Mouse (Mus musculus) heart, adult 11 months (tissue): ENCODE measurements at regions not wholly inside any gene's neighbourhood (a gene's known extent, or its start where the extent isn't known, plus 50 kb on each side); places are given as distances from the start of the nearest gene placed in this dataset.

Source experiments
- DNase-seq: peaks from one replicate; pipeline ENCODE4 v3.0.0; 2022

DNA sequence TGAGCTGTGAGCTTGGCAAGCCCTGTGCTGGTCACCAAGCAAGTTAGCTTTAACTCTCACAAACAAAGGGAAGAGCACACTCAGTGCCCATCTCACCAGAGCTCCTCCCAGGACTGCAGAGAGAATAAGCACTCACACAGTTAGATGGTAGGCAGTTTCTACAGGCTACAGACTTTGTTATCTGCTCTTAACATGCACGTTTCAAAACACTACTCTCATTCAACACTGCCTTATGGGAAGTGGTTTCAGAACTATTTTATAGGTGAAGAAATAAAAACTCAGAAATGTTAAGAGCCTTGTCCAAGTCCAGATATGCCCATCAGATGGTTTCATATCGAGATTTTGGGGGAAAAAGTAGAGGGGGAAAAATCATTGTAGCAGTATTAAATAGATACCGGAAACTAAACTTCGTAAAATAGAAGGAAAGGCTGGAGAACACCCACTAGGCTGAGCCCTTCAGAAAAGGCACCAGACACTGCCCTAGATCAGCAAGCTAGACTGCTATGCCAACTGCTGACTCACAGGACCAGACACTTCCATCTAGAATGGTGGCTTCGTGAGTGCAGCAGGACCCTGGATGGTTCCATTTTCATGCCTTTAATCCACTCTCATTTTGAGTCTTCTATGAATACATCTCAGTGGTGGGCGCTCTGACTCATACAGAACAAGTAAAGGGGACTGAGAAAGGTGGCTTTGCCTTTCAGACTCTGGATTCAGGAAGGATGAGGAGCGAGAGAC lies 51.3 kb upstream of the Serbp1 start:
- DNase-seq, result peak; percentile 29

- DNase-seq, result no peak
Observed at GRCm38 (mm10) chr6:67184662-67185061, 53.3 kb upstream of the Serbp1 start.

DNA sequence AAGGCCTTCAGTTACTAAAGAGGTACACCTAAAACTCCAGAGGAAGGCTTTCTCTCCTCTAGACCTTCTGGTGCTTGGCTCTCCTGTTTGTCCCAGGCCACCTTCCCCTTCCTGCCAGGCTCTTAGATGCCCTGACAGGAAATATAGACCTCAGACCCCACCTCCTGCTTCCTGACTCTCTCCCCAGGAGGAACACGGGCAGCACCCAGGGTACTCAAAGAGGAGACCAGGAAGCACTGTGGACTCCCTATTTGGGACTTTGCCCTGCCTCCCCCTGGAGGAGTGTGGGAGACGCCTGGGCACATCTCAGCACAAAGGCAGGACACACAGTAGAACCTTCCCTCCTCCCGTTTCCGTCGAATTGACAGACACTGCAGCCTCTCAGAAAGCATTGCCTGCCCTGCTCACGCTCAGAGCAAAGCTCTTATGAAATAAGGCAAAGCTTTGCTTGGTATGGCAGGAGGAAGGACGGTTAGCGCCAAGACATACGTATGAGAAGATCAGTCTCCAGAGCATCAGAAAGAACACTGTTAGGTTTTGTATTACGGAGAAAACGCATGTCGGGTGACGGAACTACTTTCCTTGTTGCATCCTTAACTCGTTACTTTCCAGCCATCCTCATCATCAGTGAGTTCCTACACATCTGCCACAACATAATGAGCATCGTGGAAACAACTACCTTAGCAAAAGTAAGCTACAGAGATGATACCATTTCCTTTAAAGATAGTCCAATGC lies 54.3 kb upstream of the Serbp1 start:
- peak; percentile 45 for DNase-seq

DNA sequence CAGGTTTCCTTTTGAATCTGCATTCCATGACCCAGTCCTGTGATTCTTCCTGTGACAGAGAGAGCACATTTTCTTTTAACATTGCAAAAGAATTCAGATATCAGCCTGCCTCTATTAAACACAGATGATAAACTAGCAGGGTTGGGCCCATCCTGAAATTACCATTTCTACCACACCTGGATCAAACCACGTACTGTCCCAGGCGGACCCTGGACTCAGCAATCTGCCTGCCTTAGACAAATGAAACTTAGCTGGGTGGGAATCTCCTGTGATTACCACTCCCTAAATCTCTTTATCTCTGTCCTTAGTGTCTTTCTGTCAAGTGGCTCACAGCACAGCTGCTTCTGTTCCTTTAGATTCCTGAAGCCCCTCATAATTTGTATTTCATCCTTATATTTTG lies 55.5 kb upstream of the Serbp1 start:
- peak; percentile 28 for DNase-seq

GRCm38 (mm10) chr6:67181459-67181858 lies 56.5 kb upstream of the Serbp1 start:
- no peak for DNase-seq

DNA sequence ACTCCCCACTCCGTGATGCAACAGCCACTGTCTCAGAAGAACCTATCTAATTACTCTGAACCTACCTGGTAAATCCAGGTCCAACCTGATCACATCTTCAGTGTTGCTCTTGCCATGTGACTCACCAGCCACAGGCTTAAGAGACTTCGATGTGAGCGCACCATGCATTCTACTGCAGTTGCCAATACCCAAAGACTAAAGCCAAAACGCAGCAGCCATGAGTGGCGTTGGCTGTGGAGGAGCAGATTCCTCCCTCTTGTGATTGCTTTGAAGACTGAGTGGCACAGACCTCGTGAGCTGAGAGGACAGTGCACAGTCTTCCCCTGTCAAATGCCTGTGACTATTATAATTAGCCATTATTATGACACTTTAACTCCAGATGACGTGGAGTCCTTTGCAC lies 58.6 kb upstream of the Serbp1 start:
- no peak for DNase-seq

DNA sequence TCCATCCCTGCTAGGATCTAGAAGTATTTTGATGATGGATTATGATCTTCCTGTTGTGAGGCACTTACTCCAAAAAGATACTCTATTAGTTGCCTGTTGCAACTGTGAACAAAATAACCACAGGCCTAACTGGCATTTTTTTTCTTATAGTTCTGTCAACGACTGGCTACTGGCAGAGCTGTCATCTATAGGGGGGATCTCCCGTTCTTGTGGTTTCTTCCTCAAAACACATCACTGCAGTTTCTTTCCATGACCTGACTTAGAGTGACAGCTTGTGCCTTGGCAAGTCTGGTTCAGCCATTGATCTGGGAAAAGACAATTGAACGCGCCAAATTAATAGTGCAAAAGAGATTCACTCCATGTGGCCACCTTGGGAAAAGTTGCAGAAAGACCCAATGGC lies 59.4 kb upstream of the Serbp1 start:
- no peak for DNase-seq

DNA sequence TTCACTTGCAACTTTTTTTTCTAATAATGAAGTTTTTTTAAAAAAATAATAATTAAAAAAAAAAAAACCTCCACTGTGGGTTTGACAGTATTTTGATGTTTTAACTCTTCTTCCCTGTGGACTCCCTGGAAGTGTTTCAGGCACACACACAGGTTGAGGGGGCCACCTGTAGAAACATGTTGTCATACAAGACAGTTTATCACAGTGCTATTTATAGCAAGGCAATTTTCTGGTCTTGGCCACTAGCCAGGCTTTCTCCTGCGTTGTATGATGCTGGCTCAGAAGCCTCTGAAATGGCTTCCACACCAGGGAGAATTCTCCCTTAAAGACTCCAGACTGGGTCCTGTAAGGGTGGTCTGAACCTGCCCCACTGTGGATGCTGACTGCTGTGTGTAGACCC lies 59.9 kb upstream of the Serbp1 start:
- peak; percentile 90 for DNase-seq

- DNase-seq, result no peak
Observed at GRCm38 (mm10) chr6:67170674-67170946, 67.4 kb upstream of the Serbp1 start.

DNA sequence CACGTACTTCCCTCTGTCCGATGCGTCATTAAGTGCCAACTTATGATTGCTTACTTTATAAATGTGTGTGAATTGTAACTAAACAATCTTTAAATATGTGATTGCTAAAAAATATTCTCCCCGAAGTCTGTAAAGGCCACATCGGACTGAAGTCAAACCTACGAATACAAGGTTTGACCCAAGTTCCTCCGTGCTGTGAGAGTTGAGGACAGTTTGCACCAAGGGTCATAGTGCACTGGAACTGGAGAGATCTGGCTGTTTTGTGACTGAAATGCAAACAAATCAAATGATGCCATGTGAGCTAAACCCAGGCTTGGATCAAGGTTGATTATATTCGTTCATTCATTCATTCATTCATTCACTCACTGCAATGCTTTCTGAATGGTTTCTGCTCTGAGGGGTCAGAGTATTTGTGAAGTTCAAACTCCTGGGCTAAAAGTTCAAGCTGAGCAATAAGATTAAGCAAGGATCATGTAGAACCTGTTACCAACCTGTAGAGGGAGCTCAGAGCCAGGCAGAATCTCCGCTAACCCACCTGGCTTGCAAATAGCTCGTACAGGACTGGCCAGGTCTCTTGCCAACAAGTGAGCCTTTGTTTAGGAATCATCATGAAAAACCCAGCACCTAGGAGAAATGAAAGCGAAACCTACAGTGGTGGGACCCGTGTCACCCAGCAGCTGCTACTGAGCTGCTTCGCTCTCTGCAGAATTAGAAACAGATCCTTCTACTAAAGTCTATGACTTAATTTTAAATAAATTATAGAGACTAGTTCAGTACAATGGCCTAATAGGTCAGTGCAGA lies 67.9 kb upstream of the Serbp1 start:
- peak; percentile 95 for DNase-seq

GRCm38 (mm10) chr6:67168803-67169202 lies 69.2 kb upstream of the Serbp1 start:
- DNase-seq, result no peak

GRCm38 (mm10) chr6:67168031-67168777 lies 69.8 kb upstream of the Serbp1 start:
- DNase-seq, result peak; percentile 95

DNA sequence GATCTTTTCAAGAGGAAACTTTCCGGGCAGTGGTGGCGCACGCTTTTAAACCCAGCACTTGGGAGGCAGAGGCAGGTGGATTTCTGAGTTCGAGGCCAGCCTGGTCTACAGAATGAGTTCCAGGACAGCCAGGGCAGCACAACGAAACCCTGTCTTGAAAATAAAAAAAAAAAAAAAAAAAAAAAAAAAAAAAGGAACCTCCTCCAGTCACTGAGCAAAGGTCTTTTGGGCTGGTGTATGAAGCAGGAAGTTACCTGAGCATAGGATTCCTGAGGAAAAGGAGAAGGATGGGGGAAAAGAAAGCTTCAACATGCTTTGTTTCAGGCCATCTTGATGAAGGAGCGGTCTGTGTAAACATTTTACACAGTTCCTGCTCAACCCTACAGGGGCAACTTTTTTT lies 72.9 kb upstream of the Serbp1 start:
- peak; percentile 39 for DNase-seq

- no peak for DNase-seq
Observed at GRCm38 (mm10) chr6:67163947-67164346, 74.0 kb upstream of the Serbp1 start.

GRCm38 (mm10) chr6:67162814-67163213 lies 75.2 kb upstream of the Serbp1 start:
- no peak for DNase-seq

- DNase-seq, result peak; percentile 64
Observed at GRCm38 (mm10) chr6:67161610-67162009, 76.4 kb upstream of the Serbp1 start.

DNA sequence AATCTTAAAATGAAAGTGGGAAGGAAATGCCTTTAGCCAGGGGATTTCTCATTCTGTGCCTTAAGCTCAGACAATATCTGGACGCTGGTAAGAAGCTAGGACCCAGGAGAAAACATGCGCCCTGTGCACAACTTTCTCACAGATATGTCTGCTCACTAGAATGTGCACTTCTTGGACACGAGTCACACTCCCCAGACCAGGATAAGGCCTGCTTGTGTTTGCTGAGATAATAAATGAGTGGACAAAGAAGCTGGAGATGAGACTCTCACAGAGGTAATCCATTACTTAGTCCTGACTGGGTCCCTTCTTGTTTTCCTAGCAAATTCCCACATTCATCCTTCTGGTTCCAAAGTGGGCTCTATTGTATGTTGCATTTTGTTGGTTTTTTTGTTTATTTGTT lies 77.4 kb upstream of the Serbp1 start:
- DNase-seq, result peak; percentile 40

DNA sequence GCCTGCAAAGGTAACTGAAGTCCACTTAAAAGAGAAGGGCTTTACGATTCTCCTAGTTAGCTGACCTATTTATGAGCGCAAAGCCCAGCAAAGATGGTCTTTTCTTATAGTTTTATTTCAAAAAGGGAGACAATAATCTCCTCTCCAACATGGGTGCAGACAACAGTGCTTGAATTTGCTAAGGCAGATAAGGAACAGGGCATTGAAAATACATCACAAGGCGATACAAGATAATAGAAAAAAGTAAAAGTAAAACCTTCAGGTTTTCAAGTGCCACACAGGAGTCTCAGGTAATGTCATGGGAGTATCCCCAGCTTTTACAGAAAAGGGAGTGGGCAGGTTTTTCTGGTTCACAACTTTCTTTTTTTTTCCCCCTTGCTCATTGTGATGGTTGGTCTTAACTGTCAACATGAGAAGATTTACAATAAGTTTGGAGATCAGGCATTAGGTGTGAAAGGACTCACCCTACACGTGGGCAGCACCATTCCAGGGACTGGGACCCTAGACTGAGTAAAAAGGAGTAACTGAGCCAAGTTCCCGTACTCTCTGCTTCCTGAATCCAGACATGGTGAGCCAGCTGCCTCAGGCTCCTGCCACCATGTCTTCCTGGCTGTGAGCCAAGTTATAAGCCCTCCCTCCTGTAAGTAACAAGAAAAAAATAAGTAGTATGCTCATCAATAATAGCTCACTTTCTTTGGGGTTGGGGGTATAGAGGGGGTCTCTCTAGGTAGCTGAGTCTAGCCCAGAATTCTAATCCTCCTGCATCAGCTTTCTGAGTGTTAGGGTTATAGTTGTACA lies 78.1 kb upstream of the Serbp1 start:
- no peak for DNase-seq

DNA sequence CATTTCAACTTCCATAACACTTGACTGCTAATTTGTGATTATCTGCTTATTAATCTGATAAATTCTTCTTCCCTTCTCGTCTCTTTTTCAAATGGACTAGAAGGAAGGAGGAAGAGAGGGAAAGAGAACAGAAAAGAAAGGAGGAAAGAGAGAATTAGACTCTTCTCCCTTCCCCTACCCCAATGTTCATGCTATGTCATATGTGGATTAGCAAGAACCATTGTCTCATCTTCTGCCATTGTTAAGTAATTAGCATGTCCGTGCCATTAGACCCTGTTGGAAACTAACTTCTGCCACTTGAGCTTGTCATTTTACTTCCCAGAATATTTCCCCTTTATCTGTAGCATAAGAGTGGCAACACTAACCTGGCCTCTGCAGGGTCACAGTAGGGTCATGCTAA lies 78.8 kb upstream of the Serbp1 start:
- no peak for DNase-seq

DNA sequence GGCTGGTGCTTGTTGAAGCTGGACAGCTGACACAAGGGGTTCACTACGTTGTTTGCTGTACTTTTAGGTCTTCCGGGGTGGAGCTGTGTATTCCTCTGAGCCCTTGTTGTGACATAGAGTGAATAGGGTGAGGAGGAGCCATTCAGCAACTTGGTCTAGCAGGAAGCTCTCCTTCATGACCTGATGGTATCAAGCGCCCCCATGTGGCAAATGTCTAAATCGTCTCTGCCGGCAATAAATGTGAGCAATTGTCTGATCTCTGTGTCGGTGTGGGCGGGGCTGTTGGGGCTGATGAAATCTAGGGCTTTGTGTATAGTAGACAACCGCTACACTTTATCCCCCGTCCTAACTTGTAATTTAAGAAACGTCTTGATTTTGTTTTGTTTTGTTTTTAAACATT lies 79.2 kb upstream of the Serbp1 start:
- peak; percentile 97 for DNase-seq

- peak; percentile 37 for DNase-seq
Observed at GRCm38 (mm10) chr6:67152845-67153468, 85.0 kb upstream of the Serbp1 start.

DNA sequence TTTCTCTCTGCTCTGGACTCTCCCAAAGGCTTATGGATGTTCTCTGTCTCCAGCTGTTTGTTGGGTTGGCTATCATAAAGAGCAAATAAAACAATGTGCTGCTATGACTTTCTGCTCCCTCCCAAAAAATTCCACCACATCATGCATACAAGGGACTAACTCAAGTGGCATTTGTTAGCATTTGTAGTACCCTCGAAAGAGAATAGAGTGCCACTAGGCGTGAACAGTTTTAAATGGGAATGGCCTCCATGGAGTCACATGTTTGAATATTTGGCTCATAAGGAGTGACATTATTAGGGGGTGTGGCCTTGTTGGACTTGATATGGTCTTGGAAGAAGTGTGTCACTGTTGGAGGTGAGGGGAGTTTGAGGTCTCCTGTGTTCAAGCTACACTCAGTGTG lies 86.5 kb upstream of the Serbp1 start:
- peak; percentile 19 for DNase-seq
